Mouse (Mus musculus) right cerebral cortex, postnatal 14 days (tissue): ENCODE measurements around the gene Zdhhc11.
A peak's percentile ranks its signal among the peaks of the same experiment; 100 is the strongest.
"Not testable (repeated sequence)": the region's sequence is repeated elsewhere in the genome, so short reads cannot be mapped to it uniquely, and the experiment has no call there.

Experiments
- DNase-seq: peaks from one replicate; pipeline ENCODE4 v3.0.0; 2022

Gene Zdhhc11

DNA sequence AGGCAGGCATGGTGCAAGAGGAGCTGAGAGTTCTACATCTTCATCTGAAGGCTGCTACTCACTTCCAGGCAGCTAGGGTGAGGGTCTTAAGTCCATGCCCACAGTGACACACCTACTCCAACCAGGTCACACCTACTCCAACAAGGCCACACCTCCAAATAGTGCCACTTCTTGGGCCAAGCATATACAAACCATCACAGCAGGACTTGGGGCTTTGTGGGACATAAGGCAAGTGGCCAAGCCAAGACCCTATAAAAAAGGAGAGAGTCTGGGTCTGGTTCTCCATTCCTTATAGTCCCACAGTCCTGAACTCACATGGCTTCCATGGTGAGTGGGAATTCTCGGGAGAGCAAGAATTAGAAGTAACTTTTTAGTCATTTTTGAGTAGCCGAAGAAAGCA lies 44.6 kb downstream of the Zdhhc11 start:
- not testable (repeated sequence) for DNase-seq

DNA sequence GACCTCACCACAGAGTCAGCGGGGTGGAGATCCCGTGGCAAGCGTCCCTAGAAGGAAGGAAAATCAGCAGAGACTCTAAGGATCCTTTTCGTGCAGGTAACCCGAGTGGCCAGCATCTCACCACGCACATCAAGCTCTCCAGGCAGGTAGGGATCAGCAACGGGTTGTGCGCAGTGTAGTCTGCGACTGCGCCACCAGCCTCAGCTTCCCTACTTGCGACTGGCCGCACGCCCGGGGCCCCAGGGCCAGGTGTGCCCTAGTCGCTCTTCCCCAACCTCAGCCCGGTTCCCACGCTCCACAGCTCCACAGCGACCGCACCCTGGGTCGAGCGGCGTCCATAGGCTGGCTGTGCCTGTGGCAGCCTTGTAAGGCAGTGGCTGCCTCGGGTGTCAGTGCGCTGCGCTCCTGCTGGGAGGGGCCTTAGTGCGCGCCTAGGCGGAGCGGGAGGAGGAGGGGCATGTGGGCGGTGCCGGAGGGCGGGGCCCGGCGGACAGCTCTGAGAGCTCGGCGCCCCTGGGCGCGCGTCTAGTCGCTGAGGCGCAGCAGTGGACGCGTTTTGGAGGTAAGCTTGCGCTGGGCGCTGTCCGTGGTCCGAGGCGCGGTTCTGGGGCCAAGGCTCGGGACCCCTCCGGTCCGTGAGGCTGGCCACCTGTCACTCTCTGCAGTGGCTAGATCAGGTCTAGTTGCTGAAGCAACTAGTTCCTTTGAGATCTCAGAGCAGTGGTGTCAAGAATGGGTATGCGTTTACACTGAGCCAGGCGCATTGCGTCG lies 45.5 kb downstream of the Zdhhc11 start, which contains the start of gene Tppp:
Tppp (plus strand) TSS at position 460 of the 771 bp plus-strand sequence.
- peak; percentile 93 for DNase-seq

DNA sequence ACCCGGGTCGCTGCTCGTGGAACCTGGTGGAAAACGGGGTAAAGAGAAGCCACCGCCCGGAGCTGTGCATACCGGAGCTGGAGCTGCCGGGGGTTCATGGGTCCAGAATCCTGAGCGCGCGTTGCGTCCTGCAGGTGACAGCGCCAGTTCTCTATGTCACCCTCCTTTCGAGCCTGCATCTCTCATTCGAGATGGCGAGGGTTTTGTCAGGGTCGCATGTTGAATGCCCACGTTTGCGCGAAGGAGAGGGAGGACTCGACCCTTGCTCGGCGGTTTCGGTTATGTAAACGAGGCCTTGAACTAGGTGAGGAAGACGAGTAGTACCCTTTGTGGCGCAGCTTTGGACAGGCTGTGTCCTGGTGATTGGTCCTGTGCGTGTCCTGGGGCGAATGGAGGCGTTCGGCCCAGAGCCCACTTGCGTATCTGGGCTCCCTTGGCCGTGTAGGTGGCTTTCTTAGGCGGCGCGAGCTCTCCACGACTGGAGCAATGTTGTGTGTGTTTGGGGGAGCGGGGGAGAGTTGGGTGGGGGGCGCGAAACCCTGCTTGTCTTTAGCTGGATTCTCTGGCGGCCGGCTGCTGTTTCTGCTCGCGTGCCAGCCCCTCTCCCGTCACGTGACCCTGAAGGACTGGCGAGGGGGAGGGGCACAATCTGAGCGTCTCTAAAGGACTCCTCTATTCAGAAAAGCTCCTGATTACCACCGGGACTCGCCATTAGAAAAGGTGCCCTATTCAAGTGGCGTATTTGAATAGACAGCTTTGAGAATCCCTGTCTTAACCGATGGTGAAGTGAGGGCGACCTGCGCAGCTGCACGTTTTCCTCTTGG lies 46.4 kb downstream of the Zdhhc11 start:
- peak; percentile 89 for DNase-seq

DNA sequence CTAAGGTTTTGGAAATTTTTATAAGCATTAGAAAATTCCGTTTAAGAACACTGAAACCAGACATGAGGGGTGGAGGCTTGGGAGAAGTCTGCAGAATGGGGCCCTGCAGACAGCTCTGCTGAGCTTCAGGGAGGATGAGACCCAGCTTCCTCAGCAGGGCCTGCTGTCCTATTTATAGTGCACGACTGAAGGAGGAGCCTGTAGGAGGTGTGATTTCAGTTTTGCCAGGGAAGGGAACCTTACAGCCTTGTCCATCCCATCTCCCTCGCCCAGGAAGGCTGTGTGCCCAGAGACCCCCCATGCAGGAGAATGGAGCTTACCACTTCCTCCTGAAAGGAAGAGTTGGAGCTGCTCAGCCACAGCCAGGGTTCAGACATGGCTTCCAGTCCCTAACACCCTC lies 47.0 kb downstream of the Zdhhc11 start:
- peak; percentile 45 for DNase-seq

DNA sequence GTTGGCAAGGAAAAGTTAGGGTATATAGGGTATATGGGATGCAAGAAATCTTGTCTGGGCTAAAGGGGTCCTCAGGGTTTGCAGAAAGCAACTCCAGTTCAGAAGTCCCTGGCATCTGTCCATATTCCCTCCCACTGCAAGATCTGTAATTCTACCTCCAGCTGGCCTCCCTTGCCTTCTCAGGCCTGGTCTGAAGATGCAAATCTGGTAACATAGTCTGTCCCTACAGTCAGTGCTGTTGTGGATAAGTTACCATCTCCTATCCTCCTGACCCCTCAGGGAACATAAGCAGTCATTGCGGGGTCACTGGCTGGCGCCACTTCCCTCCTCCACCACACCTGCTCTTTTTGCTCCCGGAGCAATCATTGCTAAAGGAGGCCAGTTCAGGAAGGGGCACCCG lies 52.3 kb downstream of the Zdhhc11 start:
- DNase-seq: no peak

DNA sequence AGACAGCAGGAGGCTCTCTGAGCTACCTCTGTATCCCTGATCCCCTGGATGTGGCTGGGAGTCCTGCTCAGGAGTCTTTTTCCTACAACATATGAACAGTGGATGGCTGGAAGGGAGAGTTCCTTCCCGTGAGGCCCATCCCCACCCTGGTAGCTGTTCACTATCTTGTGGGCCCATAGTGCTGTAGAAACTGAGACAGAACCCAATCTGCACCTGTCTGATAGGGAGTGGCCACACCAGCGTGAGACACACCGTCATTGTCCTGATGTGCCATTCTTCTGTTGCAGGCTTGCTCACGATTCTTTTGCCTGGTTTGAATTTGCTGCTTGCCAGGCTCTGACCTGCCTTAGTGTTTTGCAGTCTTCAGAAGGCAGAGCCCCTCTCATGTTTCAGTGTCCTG lies 53.8 kb downstream of the Zdhhc11 start:
- no peak for DNase-seq

DNA sequence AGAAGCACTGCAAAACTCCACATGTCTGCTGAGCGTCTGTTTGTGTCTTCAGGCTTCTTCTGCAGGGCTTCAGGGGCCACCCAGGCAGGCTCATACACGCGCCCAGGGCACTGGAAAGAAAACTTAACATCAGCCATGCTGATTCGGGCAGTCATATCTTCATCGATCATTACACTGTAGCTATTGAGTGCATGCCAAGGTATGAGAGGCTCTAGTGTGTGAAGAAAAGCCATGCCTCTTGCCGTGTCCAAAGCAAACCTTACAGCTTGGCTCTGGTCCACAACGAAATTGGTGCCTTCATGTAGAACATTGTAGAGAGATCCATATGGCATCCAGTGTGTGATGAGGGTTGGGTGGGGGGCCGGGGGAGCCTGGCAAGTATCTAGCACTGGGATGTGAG lies 55.4 kb downstream of the Zdhhc11 start:
- DNase-seq: not testable (repeated sequence)

DNA sequence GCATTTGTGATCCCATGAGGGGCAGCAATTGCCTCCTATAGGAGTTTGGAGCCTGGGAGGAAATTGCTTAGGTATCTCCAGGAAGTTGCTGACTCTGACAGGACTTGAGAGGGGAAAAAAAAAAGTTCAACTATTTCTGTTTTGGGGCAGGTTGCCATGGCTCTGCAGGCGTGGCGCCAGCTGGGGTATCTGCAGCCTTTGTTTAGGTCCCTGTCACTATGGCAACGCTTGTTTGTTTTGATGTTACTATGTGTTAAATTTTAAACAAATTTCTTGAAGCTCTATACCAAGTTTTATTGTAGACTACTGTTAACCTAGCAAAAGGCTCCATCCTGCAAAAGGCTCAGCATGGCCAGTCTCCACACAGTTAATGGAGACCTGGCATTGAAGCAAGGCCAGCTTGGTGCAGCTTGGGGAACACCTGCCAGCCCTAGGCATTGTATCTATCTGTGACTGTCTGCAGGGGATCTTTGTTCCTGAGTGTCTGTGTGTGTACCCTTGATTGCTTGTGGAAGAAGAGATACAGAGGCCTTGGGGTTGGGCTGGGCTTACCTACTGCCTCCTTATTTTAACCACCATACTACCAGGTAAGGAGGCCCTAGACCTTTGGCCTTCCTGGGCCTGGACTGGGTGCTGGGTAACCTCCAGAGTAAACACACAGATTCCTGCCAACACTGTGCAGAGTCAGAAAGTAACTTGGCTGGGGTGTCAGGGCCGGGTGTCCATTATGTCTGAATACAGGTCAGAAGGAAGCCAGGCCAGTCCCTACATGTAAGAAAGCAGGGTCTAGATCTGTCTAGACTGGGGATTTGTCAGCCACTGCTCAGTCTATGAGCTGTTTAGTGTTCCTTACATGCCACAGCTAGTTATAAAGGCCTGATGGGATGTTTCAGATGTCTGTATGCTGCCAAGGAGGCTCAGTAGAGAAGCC lies 61.8 kb downstream of the Zdhhc11 start:
- no peak for DNase-seq

DNA sequence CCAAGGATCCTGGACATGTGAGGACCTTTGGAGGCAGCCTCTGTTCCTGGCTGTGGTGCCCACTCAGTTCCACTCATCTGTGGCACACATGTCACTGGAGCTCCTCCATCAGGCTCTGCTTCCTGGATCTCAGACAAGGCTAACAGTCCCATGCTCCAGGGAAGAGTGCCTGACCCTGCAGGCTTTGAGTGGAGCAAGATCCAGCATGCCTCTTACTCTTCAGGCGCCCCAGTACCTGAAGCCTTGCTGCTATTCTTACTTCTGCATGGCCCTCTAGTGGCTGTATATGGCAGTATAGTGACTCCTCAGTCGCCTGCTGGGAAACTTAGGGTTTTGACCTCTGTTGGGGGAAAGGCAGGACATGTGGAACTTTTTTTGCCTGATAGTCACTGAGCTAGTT lies 62.6 kb downstream of the Zdhhc11 start:
- DNase-seq: peak; percentile 30

DNA sequence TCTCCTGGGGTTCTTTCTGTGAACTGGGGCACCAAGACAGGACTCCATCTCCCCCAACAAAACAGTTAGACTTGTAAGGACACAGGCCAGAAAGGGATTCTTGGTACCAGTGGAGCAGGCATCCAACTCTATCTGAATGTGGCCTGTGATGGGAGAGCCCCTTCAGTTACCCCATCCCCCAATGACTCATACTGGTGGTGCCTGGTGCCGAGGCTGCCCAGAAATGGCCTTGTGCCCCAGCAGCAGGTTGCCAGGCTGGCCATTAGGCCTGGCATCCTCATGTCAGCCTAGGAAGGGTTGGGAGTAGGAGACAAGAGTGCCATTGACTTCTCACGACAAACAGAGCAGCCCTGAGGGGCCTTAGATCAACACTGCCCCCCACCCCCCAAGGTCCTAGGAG lies 64.5 kb downstream of the Zdhhc11 start:
- no peak for DNase-seq

DNA sequence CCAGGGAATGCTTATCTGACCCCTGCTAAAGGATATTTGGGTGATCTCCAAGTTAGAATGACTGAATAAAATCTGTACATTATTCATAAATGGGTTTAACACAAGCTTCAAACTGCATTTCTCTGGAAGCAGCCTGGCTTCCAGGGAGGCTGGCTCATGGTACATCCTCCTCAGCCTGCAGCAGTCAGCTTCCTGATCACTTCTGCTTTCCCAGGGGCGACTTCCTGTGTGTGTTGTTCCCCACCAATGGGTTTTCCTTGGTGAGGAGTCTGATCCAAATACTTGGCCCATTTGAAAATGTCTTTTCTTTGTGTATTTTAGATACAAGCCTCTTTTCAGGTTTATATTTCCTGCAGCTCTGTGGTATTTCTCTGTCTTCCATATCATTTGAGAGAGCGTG lies 65.4 kb downstream of the Zdhhc11 start:
- DNase-seq: no peak

DNA sequence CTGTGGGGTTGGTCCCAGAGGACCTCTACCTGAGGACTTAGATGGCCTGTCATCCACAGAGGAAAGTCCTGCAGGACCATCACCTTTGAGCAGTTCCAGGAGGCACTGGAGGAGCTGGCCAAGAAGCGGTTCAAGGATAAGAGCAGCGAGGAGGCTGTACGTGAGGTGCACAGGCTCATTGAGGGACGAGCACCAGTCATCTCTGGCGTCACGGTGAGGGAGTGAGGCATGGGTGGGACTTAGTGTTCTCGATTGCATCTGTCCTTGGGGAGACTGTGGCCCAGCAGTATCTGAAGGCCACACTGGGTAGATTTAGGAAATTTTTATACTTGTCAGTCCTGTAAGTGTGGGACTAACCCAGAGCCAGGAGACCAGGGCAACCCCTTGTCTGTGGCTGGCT lies 67.0 kb downstream of the Zdhhc11 start:
- DNase-seq: no peak

DNA sequence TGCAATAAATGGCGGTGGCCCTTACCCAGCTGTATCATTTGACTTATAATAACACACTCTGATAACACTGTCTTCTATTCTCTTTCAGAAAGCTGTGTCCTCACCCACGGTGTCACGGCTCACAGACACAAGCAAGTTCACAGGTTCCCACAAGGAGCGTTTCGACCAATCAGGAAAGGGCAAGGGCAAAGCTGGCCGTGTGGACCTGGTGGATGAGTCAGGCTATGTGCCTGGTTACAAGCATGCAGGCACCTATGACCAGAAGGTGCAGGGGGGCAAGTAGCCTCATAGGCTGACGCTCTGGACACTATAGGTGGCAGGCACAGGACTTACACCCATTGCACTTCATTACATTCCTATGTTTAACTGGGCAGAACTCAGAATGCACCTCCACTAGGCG lies 67.5 kb downstream of the Zdhhc11 start:
- no peak for DNase-seq

DNA sequence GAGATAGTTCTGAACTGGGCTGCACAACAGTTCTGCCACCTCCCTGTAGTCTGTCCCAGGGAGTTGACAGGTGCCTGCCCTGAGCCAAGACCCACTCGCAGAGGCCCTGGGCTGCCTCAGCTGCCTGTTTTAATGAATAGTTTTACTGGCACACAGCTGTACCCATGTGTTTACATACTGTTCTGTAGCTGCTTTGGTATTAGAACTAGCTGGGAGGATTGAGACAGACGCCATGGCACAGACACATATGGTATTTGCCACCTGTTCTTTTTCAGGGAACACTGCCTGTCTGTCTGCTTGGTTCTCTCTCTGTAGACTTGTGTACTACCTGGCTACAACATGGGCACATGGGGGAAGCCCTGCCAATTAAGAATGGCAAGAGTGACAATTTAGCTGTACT lies 71.1 kb downstream of the Zdhhc11 start:
- DNase-seq: no peak

DNA sequence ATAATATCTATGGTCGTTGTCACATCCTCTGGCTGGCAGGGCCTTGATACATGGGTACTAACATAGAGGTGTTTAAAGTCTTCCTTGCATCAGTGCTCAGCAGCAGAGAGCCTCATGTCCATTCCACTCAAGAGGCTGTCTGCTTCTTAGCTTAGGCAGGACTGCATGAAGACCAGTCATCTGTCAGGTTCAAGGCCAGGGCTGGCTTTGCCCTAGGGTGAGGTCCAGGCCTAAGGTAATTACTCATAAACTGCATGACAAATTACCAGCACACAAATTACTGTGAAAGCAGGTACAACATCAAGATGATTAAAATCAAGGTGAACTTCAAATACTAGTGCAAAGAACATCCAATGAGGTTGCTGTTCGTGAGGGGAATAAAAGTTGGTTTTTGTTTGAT lies 72.1 kb downstream of the Zdhhc11 start:
- DNase-seq: no peak

DNA sequence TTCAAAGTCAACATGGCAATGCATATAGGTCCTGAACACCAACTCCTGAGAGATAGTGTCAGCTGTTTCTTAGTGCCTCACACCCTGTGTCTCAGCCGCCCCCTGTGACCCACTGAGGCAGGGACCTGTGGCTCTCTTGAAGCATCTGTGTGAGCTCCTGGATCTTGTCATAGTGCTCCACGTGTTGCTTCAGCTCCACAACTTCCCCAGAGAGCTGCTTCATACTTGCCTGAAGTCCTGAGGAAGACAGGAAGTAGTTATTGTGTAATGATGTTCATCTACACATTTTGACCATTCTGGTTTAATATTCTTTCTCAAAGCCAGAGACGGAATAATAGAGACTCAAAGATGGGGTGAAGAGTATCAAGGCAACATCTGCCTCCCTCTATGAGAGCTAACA lies 76.3 kb downstream of the Zdhhc11 start:
- no peak for DNase-seq
